Mouse (Mus musculus) left cerebral cortex, postnatal 36 days (tissue): ENCODE results near the gene Saxo1. TPM values are rescaled to one million over a fixed set of nuclear protein-coding genes. Genes with fewer than 3 reads are reported as not detected.

Experiments
- DNase-seq, 2 experiments: peaks; one replicate each; pipeline ENCODE4 v3.0.0; 2021 to 2022; ENCODE audit warnings: low spot score in 2 of 2, mixed read lengths in 1 of 2
- intact Hi-C: fragments of 180-260 bp; cut with DNase I; formaldehyde crosslinking; loops from one replicate; pipeline ENCODE4 v1.15.1; 2025
- total RNA-seq, 2 experiments: library from RNA; stranded (reverse); gene quantifications; 2 replicates each; pipeline ENCODE4 v1.2.3; 2021

The Saxo1 gene
- total RNA-seq, 2 experiments from 2014 or later = not detected

DNA sequence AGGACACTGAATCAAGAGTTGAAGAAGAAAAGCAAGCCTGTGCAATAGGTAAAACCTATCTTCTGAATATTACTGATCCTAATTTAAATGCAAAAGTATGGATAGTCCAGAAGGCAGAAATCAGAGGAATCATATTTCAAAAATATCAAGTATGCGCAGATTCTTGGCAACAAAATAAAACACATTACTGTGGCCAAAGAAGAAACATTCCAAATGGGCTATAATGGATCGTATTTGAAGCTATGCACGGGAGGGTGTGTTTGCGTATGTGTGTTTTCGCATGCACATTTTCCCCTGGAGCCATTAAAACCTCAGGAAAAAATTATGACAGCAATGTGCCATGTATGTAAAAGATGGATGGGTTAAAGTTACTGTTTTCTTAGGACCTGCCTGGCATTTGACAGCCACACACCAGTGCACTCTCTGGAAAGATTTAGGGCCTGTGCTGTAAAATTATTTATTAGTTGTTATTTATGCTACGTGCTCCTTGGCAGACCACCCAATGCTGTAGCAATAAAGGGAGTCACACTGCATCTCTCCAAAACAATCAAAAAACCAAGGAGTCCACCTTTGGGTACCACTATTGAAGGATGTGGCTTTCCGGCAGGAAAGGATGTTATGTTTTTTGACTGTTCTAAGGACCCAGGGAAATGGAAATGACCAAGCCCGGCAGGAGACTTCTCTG, 24.6 kb downstream of the Saxo1 start:
- no peak for DNase-seq
- intact Hi-C loops = no loop called here

DNA sequence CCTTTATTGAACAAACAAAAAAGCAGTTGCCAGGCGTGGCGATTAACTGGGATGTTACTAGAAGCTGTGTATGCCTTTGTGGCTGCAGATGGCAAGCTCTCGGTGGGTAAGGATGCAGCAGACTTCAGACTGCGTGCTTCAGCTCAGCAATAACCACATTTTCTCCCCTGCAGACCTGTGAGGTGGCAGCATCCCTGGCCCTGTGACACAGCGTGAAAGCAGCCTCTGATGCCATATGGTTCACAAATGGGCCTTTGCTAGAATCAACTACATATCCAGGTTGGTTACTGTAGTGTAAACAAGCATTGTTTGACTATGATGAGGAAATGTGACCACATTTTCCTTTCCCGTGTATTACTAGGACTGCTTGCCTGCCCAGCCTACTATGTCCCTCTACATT, 29.0 kb downstream of the Saxo1 start:
- intact Hi-C loops = no loop called here

DNA sequence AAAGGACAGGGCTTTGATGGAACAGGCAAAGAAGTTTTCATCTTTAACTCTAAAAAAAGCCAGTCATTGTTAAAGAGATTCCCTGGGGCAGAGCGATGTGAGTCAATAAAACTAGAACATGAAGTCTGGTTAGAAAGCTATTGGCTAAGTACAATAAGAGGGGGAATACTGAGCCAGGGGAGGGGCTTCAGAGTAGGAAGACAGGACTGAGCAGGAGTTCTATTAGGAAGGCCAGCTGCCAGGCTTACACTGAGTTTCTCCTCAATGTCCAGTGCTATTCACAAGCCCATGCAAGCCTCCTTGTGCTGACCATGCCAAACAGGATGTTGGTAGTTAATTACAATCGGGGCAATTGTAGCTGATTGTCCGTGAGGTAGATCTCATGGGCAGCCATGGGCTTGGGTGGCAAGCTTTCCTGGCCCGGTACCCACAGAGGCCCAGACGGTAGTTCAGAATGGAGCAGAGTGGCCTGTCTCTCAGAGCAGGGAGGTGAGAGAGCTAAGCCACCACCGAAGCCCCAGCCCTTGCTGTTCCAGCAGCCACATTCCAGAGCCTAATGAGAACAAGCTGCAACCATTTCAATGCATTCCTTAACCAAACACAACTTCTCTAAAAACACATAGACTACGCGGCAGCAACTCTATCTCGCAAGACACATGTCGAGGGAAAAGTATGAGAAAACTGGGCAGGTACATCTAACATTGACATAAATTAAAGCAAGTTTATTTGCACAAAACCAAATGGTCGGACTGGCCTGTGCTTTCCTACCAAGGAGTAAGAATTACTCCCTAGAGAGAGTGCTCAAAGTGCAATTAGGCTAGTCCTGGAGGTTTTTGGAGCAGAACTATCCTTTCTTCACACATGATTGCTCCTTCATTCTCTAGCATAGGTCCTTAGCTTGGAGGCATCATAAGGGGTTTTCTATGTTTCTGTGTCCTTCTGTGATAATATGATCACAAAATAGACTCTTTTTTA, 30.7 kb downstream of the Saxo1 start:
- intact Hi-C loops = no loop called here
- no peak for DNase-seq

More for the DNA sequence above, 29.0 kb downstream of the Saxo1 start:
- no peak for DNase-seq

DNA sequence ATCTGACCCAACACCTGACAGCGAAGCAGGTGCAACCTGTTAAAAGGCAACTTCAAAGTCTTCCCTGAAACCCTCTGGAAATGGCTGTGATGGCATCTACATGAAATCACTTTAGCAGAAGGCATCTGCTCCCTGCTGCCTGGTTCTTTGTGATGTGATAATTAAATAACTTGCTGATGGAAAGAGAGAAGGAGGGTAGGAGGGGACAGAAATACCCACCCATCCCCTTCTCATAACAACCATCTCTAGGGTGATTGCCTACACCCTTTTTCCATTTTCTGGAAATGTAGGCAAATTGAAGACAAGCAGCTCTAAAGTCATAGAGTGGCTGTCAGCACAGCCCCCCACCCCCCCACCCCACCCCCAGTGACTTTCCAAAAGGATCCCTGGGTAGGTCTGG, 33.6 kb downstream of the Saxo1 start:
- intact Hi-C loops = no loop called here
- no peak for DNase-seq

DNA sequence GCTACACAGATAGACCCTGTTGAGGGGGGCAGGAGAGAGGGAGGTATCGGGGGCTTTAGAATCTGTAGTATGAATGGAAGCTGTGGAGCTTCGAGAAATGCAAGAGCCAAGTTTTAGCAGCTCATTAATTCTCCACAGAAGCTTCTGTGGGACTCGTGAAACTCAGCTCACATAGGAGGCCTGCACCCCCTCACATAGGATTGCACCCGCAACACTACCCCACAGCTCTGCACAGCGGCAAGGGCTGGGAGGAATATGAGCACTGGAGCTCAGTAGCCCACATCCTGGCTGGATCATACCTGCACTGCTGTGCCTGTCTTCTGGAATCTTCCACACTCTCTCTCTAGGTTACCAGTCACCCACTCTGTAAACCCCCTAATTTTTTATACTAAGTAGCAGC, 34.4 kb downstream of the Saxo1 start:
- intact Hi-C loops = no loop called here
- DNase-seq = no peak

DNA sequence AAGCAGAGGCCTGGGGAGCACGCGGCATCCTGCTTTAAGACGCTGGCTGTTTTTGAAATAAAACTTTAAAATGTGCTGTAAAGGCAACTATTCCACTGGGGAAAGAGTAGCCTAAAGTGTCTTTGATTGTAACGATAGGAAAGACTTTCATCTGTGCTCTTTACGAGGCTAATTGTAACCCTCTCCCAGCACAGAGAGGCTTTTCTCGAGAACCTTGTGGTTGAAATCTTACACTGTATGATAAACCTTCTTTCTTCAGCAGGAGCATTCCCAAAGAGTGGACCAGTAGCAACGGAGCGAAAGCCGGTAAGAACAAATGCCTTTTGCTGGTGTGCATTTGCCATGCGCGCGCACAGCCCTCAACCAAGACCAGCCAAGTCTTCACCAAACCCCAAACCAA, 37.4 kb downstream of the Saxo1 start:
- intact Hi-C loops = no loop called here
- DNase-seq = no peak

DNA sequence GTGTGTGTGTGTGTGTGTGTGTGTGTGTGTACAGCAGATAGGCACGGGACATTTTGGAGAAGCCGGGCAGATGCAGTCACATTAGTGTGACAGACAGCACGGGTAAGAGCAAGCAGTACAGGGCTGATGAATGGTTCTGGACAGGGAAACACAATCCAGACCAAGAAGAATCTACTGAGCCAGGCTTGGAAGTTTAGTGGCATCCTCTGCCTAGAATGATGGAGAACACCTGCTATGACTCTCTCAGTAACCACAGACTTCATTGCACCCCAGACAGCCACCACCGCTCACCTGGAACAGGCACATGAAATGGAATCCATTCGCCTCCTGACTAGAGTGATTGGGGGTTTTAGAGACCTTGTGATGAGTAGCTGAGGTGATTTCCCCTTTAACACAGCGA, 38.2 kb downstream of the Saxo1 start:
- intact Hi-C loops = no loop called here
- no peak for DNase-seq

DNA sequence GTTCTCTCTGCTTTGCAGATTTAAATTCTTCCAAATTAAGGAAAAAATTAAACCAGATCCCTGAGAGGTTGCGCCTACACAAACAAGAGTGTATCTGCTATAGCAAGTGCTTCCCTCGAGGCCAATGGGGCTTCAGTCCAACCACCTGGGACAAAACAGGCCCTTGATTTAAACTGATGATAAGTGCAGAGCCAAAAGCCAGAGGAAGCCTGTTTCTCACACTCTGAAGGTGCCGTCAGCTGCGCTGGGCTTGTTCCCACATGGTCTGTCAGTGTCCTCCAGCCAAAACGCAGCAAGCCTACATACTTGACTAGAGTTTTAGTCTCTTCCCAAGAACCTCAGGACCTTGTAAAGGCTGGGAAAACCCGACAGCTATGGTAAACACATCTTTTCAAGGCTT, 53.5 kb downstream of the Saxo1 start:
- no peak for DNase-seq
- intact Hi-C loops = no loop called here

DNA sequence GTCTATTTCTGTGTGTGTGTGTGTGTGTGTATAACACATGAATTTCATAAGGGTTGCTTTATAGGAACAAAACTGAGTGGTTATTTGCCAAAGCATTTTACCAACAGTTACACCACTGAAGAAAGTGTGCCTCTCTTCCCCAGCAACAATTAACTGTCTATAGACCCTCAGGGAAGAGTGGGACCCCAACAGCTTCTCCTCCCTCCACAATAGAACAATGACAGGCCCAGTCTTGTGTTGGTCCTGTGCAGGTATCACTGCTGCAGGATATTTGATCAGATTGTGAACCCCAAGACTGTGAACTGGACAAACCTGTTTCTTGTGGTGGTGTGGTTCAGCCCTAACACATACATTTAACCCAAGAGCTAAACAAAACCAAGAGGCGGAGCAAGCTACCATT, 58.6 kb downstream of the Saxo1 start:
- no peak for DNase-seq
- intact Hi-C loops = no loop called here

DNA sequence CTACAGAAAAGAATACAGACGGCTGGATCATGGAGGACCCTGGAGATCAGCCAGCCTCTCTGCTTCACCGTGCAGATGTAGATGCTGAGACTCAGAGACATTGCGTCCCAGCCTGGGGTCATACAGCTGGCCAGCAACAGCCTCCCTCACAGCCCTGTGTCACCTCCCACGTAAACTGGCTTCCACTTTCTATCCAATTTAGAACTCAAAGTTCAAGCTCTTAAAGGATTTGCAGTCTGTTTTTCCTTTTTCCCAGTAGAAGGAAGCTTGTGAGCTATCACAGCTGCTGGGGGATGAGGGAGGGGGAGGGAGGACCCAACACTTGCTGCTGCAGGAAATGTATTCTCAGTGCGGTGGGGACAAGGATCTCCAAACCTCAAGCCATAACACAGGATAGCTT, 59.4 kb downstream of the Saxo1 start:
- intact Hi-C loops = no loop called here
- DNase-seq = no peak

DNA sequence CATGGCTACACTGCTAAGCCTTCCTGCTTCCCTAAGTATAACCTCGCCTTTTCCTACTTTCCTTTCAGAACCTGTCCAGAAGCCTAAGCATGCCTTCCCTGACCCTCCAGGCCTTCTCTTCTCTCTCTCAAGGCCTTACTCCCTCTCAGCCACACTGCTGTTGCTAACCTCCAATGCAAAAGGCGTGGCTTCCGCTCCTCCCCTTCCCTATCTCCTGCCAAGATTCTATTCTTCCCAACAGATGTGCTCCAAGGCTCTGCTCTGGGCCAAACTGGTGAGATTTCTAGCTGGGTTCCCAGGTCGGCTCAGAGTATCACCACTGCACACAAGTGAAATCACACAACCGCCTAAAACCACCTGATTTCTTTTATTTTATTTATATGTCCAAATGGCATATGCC, 69.0 kb downstream of the Saxo1 start:
- intact Hi-C loops = no loop called here
- DNase-seq = no peak

DNA sequence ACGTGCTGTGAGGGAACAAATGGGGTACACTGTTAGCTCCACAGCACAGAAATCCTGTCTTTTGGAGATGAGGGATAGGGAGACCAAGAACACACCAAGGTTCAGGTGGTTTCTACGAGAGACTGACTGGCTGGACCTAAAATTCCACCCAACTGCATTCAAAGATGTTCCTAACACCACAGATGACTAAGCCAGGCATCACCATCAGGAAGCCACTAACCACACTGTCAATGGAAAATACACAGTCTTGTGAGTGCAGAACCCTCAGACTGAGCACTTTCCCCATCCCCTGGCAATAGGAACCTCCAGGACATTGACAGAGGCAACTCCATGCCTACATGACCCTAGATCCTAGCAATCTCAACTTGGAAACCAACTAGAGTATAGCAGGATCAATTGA, 71.2 kb downstream of the Saxo1 start:
- intact Hi-C loops = no loop called here
- no peak for DNase-seq

DNA sequence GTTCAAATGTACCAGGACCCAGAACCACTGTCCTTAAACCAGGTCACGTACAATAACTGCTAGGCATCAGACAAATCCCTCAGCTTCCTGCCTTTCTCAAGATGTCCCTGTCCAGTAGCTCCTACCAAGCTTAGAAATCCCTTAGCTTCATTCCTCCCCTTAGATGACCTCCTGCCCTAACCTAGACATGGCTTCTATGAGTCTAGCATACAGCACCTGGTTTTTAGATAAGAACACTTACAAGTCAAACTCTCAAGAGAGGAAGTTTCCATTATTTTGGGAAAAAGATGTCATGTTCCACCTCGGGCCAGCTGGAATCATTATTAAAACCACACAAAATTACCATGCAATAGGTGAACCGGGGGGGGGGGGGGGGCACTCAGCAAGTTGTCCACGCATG, 71.6 kb downstream of the Saxo1 start:
- DNase-seq = no peak
- intact Hi-C loops = no loop called here

DNA sequence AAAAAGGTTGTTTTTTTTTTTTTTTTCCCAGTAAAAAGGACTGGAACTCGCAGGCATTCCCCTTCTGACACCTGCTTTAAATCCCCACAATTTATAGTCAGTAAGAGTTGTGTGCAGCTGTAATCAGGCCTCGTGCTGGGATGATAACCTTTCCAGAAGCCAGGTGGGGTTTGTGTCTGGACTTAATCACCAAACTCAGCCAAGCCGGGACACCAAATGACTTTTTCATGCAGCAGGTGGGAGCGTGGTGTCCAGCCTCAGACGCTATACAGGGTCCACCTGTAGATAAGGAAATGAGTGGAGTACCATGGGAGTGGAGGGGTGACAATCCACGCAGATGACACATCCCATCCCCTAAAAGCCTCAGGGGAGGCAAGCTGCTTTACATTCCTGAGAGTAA, 73.1 kb downstream of the Saxo1 start:
- intact Hi-C loops = no loop called here
- DNase-seq = no peak

DNA sequence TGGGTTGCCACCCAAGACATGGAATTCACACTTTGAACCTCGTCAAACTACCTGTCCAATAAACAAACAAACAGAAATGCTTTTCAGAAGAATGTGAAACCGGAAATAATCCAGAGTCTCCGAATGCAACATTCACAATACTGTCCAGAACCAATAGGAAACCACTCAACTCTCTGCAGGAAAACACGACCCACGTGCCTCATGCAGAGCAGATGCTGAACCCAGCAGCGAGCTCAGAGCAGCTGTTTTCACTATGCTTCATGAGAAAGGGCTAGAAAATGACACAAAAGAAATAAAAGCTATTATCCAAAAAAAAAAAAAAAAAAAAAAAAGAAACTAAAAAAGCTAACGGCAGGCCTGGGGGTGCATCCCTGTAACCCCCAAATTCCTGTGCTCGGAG, 74.4 kb downstream of the Saxo1 start:
- intact Hi-C loops = no loop called here
- DNase-seq = no peak

DNA sequence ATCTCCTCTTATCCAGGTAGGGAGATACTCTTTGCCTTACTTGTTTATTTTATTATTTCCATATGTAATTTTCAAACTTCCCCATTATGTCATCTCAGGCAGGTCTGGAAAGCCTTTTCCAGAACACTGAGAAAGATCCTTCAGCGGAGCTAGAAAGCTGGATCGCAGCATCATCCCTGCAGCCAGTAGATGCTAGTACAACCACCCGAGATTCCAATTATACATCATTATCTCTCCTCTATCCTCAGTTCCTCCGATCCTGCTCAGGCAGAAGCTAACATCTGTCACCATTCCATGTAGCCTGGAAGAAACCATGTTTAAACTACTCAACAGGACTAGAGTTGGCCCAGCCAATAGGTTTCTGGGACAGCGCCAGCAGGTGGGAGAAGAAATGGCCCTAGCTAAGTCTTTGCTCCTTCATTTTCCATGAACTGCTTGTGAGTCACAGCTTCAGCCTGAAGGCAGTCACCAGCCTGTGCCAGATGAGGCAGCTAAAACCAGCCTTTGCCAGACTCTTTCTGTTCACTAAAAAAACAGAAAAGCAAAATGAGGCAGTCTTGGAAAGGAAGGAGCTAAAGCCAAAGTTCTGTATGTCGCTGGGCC, 75.0 kb downstream of the Saxo1 start:
- peak; percentile 56 to 73 for DNase-seq
- intact Hi-C loops = no loop called here

DNA sequence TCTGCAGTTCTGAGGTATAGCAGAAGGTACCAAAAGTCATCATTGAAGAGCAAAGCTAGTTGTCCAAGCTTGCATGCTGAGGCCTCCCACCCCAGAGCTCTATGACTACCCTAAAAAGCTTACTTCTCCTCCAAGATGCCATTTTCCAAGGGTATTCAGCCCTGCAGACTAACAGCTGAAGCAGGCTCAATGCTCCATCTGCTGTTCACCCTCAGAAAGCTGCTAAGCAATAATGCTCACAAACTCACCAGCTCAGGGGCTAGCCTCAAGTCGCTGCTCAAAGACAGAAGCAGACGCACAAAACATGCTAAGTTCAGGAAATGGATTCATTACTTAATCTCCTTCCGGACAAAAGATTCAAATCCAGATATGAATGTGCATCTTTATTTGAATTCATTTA, 77.2 kb downstream of the Saxo1 start:
- intact Hi-C loops = no loop called here
- DNase-seq = peak in 1 of 2 experiments; percentile 9

DNA sequence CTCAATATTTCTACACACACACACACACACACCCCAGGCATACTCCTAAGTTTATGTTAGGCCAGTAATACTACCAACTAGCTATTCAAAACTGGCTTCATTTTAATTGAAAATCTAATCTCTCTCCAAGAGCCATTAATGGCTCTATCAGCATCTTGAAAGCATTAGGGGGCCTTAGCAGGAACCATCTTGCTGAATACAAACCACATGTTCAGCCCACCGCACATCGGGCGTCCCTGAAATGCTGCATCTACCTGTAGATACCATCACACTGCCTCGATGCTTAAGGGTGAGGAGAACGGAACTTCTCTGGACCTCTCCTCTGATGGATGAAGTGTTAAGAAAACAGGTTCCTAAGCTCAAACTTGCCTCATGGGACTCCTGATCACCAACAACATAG, 93.3 kb downstream of the Saxo1 start:
- DNase-seq = no peak
- intact Hi-C loops = no loop called here

DNA sequence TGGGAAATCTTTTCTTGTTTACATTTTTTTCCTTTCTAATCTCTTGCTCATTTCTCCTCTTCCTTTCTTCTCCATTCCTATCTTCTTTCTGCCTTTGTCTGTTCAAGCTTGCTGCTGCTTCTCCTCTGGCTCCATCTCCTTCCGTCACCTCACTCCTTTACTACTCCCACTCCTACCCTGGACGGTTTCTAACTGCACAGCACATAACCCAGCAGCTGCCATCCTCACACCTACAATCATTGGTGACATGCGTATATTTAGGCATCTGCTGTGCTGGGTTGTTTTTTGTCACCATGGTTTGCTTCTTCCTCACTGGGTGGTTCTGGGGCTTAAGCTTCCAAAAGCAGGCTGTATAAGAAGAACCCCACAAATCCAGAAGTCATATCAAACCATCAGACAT, 107.7 kb downstream of the Saxo1 start:
- intact Hi-C loops = no loop called here
- DNase-seq = no peak

DNA sequence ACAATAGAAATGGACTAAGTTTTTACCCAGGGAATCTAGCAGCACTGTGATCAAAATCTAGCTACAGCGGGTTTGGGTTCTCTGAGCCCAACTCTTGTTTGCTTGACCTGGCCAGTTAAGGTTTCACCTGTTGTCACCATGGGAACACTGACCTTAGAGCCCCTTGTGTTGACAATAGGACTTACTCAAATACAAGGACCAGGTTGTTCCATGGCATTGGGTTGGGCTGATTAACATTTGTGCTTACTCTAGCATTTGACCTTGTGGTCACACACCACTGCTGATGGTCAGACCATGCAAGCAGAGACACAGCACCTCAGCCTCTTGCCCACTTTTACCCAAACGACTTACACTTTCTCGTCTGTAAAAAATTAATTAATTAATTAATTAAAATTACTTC, 121.8 kb downstream of the Saxo1 start:
- intact Hi-C loops = no loop called here
- DNase-seq = no peak

DNA sequence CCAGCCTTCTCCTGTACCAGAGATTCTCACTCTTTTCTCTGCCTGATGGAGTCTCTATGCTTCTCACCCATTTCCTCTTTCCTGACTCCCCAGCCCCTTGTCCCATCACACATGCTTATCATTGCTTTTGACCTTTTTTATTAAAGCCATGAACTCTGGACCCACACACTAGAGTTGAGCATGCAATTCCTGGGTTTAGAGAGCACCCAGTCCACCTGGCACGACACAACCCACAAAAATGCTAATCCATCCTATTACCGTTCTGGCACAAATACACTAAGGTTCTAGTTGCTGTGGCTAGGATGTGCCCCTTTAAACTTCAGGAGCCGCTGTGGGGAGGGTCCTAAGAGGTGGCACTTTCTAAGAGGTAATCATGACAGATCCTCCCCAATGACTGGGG, 122.5 kb downstream of the Saxo1 start:
- intact Hi-C loops = no loop called here

More for the DNA sequence above, 122.5 kb downstream of the Saxo1 start:
- DNase-seq = no peak
